Mouse (Mus musculus) thymus, postnatal 0 days (tissue): ENCODE data around the gene Exosc10. TPM values are rescaled to one million over a fixed set of nuclear protein-coding genes. Genes with fewer than 3 reads are reported as not detected.

Experiments used
- DNase-seq: peaks from one replicate; pipeline ENCODE4 v3.0.0-alpha.2; 2015; ENCODE audit warnings: low spot score
- polyA plus RNA-seq: library from polyadenylated mRNA; unstranded; fragments of >200 nt; fragmentation: Nextera tagmentation; extraction: Ambion mirVana; gene quantifications from 2 replicates; pipeline ENCODE4 v1.2.1, GENCODE M21; 2015

Exosc10 gene
- polyA plus RNA-seq: 73.1 and 82.6 TPM in 2 replicates

DNA sequence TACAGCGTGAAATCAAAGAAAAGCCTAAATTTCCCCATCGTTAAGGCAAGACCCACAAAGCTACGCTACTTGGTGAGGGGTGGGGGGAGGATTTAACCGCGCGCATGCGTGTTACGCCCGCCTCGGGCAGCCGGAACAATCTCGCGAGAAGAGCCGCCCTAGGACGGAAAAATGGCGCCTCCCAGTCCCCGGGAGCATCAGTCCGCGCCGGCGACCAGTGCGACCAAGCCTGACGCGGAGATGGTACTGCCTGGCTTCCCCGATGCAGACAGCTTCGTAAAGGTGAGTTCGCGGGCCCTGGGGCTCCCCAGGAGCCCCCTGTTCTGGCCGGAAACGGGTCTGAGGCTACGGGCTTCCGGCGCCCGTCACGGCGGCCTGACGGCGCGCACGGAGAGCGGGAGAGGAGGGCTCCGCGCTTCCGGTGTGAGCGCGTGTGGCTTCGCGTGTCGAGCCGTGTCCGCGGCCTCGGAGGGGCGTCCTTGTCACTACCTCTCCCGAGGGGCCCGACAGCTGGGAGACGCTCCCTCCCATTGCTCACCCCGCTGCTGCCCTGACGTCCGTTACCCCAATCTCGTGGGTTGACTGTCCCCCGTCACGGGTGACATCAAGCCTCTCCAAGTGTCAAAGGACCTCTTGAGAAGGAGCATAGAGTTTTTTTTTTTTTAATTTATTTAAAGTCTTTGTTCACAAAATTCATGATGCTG lies at the start of gene Exosc10:
Gene Exosc10 (plus strand): TSS at position 133 of the 704 bp plus-strand sequence.
- DNase-seq: peak; percentile 94

- peak; percentile 65 for DNase-seq
Measured at GRCm38 (mm10) chr4:148509450-148510084, 48.7 kb upstream of the Exosc10 start.

DNA sequence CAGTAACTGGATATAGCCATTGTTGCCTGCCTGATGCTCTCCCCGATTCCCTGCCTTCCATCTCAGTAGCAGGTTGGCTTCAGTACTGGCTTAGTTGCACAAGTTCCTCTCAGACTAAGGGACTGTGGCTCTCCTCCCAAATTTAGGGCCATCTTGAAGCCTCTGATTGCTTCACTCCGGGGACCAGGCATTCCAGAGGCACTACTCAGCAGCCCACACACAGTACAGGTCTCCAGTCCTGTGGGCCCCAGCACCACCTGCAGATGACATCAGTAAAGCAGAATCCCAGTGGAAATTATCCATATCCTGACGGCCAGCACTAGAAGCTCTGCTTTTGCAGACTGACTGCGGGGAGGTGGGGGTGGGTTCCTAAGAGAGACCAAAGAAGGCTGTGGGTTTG lies 47.5 kb upstream of the Exosc10 start:
- no peak for DNase-seq

- DNase-seq: no peak
Measured at GRCm38 (mm10) chr4:148511334-148511733, 46.9 kb upstream of the Exosc10 start.

GRCm38 (mm10) chr4:148513021-148513559 lies 45.1 kb upstream of the Exosc10 start:
- no peak for DNase-seq

DNA sequence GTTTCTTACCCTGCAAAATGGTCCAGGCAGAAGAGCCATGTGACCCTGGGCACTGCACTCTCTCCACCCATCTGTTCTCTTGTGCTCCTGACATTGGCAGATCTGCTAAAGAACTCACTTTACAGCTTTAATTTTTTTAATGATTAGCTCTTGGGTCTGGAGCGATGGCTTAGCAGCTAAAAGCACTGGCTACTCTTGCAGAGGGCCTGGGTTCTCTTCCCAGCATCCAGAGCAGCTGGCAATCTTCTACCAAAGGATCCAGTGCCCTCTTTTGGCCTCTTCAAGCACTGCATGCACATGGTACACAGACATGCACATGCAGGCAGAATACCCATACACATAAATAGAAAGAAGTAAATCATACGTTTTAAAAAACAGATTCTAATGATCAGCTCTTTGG lies 42.9 kb upstream of the Exosc10 start:
- no peak for DNase-seq

GRCm38 (mm10) chr4:148517809-148518208 lies 40.4 kb upstream of the Exosc10 start:
- no peak for DNase-seq

DNA sequence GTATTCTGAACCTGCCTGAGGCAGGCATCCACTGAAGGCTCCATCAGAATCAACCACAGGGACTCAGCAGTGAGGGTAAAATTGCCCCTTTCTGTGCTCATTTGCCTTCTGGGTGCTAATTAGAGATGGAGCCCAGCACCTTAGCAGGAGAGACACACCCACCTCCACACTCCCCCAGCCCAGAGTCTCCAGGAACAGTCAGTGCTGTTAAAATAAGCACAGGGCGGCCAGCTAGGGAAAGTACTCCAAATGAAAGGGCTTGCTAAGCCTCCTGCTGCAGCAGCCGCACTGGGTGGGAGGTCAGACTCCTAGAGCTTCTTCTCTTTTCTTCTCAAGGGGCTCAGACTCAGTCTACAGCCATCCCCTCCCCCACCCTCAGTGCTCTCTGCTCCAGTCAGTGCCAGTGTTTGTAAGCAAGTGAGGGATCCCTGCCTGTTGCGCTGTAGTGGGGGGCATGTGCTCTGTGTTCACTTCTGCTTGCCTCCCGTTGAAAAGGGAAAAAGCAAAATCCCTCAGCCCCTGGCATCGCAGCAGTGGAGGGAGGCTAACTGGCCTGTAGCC lies 39.9 kb upstream of the Exosc10 start:
- no peak for DNase-seq

DNA sequence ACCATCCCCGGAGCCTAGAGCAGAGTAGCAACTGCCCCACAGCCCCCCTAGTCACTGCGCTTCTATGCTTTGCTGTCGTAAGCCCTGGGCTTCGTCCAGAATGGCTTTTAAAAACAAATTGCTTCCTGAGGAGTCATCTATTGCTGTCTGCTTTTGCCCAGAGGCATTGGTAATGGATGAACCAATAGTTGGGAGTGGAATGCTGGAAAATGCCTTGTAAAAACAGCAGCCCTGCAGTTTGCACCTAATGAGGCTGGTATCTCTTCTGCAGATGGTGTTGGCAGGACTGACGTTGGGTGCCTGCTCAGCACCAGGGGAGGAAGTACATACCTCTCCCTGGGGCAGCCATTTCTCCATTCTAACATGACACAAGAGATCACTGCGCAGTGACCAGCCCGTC lies 34.7 kb upstream of the Exosc10 start:
- no peak for DNase-seq

DNA sequence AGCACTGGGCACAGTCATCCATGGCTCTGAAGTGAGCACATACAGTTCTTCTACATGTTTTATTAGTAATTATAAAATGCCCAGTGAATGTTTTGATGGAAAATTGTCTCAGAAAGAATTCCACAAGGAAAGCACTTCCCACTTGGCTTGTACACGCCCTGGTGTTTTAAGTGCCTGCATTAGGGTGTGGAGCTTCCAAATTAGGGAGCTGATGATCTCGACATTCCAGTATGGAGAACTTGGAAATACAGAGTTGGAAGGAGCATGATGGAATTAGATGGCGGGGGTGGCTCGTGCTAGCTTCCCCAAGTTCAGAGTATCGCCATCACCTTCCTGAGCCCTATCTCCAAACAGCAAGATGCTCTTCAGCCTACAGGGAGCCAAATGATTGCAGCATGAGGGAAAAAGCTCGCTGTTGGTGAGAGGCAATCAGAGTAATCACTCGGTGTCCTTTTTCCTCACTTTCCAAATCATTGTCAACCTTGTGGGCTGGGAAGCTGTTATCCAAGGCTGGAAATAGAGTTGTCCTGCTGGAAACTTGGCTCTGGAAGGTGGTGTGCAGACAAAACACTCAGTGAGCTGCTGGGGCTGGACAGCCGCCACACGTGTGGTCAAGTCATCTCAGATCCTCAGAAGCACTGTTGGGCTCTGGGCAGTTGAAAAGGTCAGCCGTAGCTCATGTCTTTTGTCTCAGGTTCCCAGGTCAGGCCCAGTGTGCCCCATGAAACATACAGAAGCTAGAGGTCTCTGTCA lies 30.9 kb upstream of the Exosc10 start:
- DNase-seq: no peak

- DNase-seq: no peak
Measured at GRCm38 (mm10) chr4:148530351-148530750, 27.9 kb upstream of the Exosc10 start.

DNA sequence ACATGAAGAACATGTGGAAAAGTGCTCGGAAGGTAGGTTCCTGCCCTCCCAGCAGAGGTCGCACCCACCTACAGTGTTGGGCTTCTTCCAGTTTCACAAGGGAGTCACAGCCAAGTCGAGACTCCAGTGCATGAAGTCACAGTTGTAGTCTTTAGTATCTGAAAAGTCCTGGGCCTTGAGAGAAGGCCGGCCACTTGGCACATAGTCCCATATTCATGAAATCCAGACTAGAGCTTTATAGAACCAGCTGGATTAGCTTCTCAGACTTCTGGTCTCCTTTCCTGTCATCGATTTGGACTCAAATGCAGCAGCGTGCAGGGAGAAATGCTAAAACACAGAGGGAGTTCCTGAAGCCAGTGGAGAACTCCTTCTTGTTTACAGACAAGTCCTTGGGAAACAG lies 27.5 kb upstream of the Exosc10 start:
- no peak for DNase-seq

GRCm38 (mm10) chr4:148531341-148531740 lies 26.9 kb upstream of the Exosc10 start:
- DNase-seq: no peak

- DNase-seq: no peak
Measured at GRCm38 (mm10) chr4:148532516-148532915, 25.7 kb upstream of the Exosc10 start.

- no peak for DNase-seq
Measured at GRCm38 (mm10) chr4:148533613-148534328, 24.5 kb upstream of the Exosc10 start.

GRCm38 (mm10) chr4:148535876-148536275 lies 22.4 kb upstream of the Exosc10 start:
- DNase-seq: no peak

GRCm38 (mm10) chr4:148549106-148549505 lies 9.1 kb upstream of the Exosc10 start:
- no peak for DNase-seq

DNA sequence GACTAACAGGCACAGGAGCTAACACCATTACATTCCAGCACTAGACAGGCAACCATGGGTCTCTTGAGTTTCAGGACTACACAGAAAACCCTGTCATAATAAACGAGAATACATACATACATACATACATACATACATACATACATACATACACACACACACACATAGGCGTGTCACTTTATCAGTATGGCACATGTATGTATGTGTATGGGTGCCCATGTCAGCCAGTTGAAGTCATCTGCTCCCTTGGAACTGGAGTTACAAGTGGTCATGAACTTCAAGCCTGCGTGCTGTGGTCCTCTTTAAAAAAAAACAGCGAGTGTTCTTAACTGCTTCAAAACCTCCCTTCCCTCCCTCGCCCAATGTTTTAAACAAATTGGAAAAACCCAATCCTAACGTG lies 463 bp upstream of the Exosc10 start:
- DNase-seq: no peak

DNA sequence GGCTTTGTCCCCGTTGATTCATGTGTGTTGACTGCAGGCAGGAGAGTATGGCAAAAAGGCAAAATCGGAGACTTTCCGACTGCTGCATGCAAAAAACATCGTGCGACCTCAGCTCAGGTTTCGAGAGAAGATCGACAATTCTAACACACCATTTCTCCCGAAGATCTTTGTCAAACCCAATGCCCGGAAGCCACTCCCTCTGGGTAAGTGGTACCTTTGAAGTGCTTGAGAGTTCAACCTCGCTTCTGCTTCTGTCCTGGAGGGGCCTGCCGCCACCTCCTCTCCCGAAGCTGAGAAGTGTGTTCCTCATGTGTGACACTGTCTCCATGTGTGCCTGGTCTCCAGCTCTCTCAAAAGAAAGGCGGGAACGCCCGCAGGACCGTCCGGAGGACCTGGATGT lies 4.4 kb downstream of the Exosc10 start:
- DNase-seq: no peak

GRCm38 (mm10) chr4:148563595-148563994 lies 5.4 kb downstream of the Exosc10 start:
- DNase-seq: no peak

DNA sequence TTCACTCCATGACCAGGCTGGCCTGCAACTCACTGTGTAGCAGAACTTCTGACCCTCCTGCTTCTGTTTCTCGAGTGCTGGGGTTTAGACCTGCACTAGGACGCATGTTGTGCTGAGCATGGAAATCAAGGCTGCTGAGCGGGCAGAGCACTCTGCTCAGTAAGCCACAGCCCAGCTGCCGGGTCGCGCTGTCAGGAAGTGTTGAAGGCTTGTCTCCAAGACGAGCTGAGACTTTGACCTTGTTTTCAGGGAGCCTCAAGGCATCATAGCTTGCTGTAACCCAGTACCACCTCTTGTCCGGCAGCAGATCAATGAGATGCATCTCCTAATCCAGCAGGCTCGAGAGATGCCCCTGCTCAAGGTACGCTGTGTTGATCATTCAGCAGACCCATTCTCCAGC lies 11.9 kb downstream of the Exosc10 start:
- no peak for DNase-seq
